Comparison of ENCODE assay signal across 13 mouse cellular contexts in genomic region chr19:37514811-37515292, GRCm38 (mm10). TPM values are rescaled to one million over a fixed set of nuclear protein-coding genes. Genes with fewer than 3 reads are reported as not detected.
DNase-seq lines count a peak whose midpoint lies in the region; ATAC-seq and TF ChIP-seq lines count a peak whose summit lies in the region.
"Had no signal": no experiment of that assay in that cellular context is flagged by ENCODE, and none has a peak within 500 bp of the region (broad histone marks: within the 10 kb centered on the region; RNA-seq: fewer than 3 reads in every experiment).

No protein-coding gene starts in this region.

- H3K9me3 ChIP-seq in intestine, embryonic 16.5 days (ENCODE audit: control insufficient read depth, low read length) = no peaks in the 10 kb centered on the region
- H3K9me3 ChIP-seq in intestine, postnatal 0 days (ENCODE audit: control insufficient read depth) = no peaks in the 10 kb centered on the region
- no peaks in the 10 kb centered on the region for H3K9me3 ChIP-seq in hindbrain, embryonic 10.5 days
- H3K9me3 ChIP-seq: hindbrain, embryonic 12.5 days; limb, embryonic 13.5 days had no signal

- peak overlapping the region; percentile 23; the same call in 1 of the 2 replicates for H3K9ac ChIP-seq in intestine, embryonic 16.5 days (ENCODE audit: low read depth, low read length)
- H3K9ac ChIP-seq in intestine, postnatal 0 days (ENCODE audit: low read depth, low read length) = no peak overlapping the region
- H3K9ac ChIP-seq: hindbrain, embryonic 12.5 days; limb, embryonic 13.5 days had no signal

- H3K27me3 ChIP-seq in intestine, embryonic 16.5 days (replicated peaks; ENCODE audit: control insufficient read depth, insufficient read depth, low read length) = no peaks in the 10 kb centered on the region
- H3K27me3 ChIP-seq in intestine, postnatal 0 days (replicated peaks; ENCODE audit: control insufficient read depth, insufficient read depth, low read length) = no peaks in the 10 kb centered on the region
- no peaks in the 10 kb centered on the region for H3K27me3 ChIP-seq in hindbrain, embryonic 10.5 days (ENCODE audit: insufficient read depth, poor library complexity, severe bottlenecking)
- H3K27me3 ChIP-seq: hindbrain, embryonic 12.5 days; limb, embryonic 13.5 days had no signal

- peak; percentile 98 for DNase-seq in 416B (ENCODE audit: low read depth)
- DNase-seq in c-Kit-positive CD71-negative TER-119-negative erythroid progenitor cells, embryonic 14.5 days (ENCODE audit: low read depth) = peak; percentile 31
- no peak for DNase-seq in thymus, adult 18-20 months
- no peak for DNase-seq in hindbrain, embryonic 10.5 days (ENCODE audit: low spot score)
- DNase-seq: cerebellum, adult 11-12 months; gastrocnemius, postnatal 10 days had no signal

- H3K36me3 ChIP-seq in intestine, embryonic 16.5 days (ENCODE audit: control insufficient read depth, insufficient read depth, low read length) = no peaks in the 10 kb centered on the region
- no peaks in the 10 kb centered on the region for H3K36me3 ChIP-seq in intestine, postnatal 0 days (ENCODE audit: control insufficient read depth, insufficient read depth)
- no peaks in the 10 kb centered on the region for H3K36me3 ChIP-seq in hindbrain, embryonic 10.5 days
- H3K36me3 ChIP-seq: hindbrain, embryonic 12.5 days; limb, embryonic 13.5 days had no signal

- no peak overlapping the region for H3K27ac ChIP-seq in intestine, embryonic 16.5 days (ENCODE audit: low read length)
- no peak overlapping the region for H3K27ac ChIP-seq in intestine, postnatal 0 days (ENCODE audit: low read depth, low read length)
- H3K27ac ChIP-seq in hindbrain, embryonic 10.5 days = no peak overlapping the region
- H3K27ac ChIP-seq: hindbrain, embryonic 12.5 days; limb, embryonic 13.5 days had no signal

- peaks cover 10% of the 10 kb centered on the region for H3K4me1 ChIP-seq in intestine, embryonic 16.5 days (ENCODE audit: control insufficient read depth, insufficient read depth, low read length)
- H3K4me1 ChIP-seq in intestine, postnatal 0 days (replicated peaks; ENCODE audit: control insufficient read depth, insufficient read depth, low read length) = peaks cover 5% of the 10 kb centered on the region; the same call in 1 of the 2 replicates
- no peaks in the 10 kb centered on the region for H3K4me1 ChIP-seq in hindbrain, embryonic 10.5 days (replicated peaks)
- H3K4me1 ChIP-seq: hindbrain, embryonic 12.5 days had no signal

- no peak overlapping the region for H3K4me2 ChIP-seq in intestine, embryonic 16.5 days (ENCODE audit: low read depth, low read length)
- no peak overlapping the region; the same call in 1 of the 2 replicates for H3K4me2 ChIP-seq in intestine, postnatal 0 days (replicated peaks; ENCODE audit: low read depth)
- H3K4me2 ChIP-seq: hindbrain, embryonic 12.5 days; limb, embryonic 13.5 days had no signal

- WGBS in intestine, embryonic 16.5 days = 35% methylated on average over 7 of the region's 7 CpGs
- 33% methylated on average over 7 of the region's 7 CpGs for WGBS in intestine, postnatal 0 days
- 71% methylated on average over 7 of the region's 7 CpGs for WGBS in hindbrain, embryonic 10.5 days

- ATAC-seq in intestine, embryonic 16.5 days = no peak
- ATAC-seq in intestine, postnatal 0 days = no peak
- ATAC-seq in megakaryocyte, adult 5-6 weeks (ENCODE audit: poor library complexity, severe bottlenecking) = peak; percentile 64
- ATAC-seq in erythroblast, adult 5-6 weeks (replicated peaks; ENCODE audit: low FRiP score, poor library complexity, severe bottlenecking) = no peak
- ATAC-seq: midbrain, embryonic 16.5 days had no signal

- no peak for TF ChIP-seq CTCF in intestine, postnatal 0 days (IDR thresholded peaks at IDR 0.05; ENCODE audit: low read depth)

- no peak overlapping the region for H3K4me3 ChIP-seq in intestine, embryonic 16.5 days (ENCODE audit: low read length)
- no peak overlapping the region for H3K4me3 ChIP-seq in intestine, postnatal 0 days (ENCODE audit: low read depth, low read length)
- no peak overlapping the region for H3K4me3 ChIP-seq in hindbrain, embryonic 10.5 days
- H3K4me3 ChIP-seq: hindbrain, embryonic 12.5 days; limb, embryonic 13.5 days had no signal

RNA-seq across cellular contexts. Expression of gene Exoc6, which starts 35.4 kb away (rescaled TPM):
- 21.7 and 23.8 TPM in 2 replicates for polyA plus RNA-seq in intestine, embryonic 16.5 days (2015; fragmentation: Nextera tagmentation; extraction: Ambion mirVana)
- polyA plus RNA-seq in intestine, postnatal 0 days (2015; fragmentation: Nextera tagmentation; extraction: Ambion mirVana) = 23.3 and 24.6 TPM in 2 replicates
- 67.1 and 69.4 TPM in 2 replicates for total RNA-seq in megakaryocyte, adult 5-6 weeks (2015)
- total RNA-seq in megakaryocyte, adult 5-6 weeks (2017) = 96.3 and 108 TPM in 2 replicates
- total RNA-seq in erythroblast, adult 5-6 weeks (2015; ENCODE audit: low replicate concordance) = 17.9 and 24.7 TPM in 2 replicates
- total RNA-seq in erythroblast, adult 5-6 weeks (2017; ENCODE audit: low replicate concordance) = 28.0 and 30.0 TPM in 2 replicates
- 6.7 and 9.2 TPM in 2 replicates for polyA plus RNA-seq in hindbrain, embryonic 10.5 days (2016; fragmentation: Nextera tagmentation; extraction: Ambion mirVana)

Comparison
In these comparisons a context has a peak if more than half of its experiments do, and no peak if none do; other contexts are left out.
1. DNase-seq: peak in 416B (single experiment) and c-Kit-positive CD71-negative TER-119-negative erythroid progenitor cells, embryonic 14.5 days (single experiment); none in thymus, adult 18-20 months (0 of 2) and hindbrain, embryonic 10.5 days (single experiment).